Mouse (Mus musculus): ENCODE data around the gene Ifi27. TPM values are rescaled to one million over a fixed set of nuclear protein-coding genes. Genes with fewer than 3 reads are reported as not detected.

Ifi27 gene
- polyA plus RNA-seq (2012; ENCODE audit: low replicate concordance), result 9.1 and 11.5 TPM in 2 replicates

GRCm38 (mm10) chr12:103433986-103434731 is at the start of gene Ifi27:
Gene Ifi27, plus strand, starts transcription at chr12:103434211.

DNA sequence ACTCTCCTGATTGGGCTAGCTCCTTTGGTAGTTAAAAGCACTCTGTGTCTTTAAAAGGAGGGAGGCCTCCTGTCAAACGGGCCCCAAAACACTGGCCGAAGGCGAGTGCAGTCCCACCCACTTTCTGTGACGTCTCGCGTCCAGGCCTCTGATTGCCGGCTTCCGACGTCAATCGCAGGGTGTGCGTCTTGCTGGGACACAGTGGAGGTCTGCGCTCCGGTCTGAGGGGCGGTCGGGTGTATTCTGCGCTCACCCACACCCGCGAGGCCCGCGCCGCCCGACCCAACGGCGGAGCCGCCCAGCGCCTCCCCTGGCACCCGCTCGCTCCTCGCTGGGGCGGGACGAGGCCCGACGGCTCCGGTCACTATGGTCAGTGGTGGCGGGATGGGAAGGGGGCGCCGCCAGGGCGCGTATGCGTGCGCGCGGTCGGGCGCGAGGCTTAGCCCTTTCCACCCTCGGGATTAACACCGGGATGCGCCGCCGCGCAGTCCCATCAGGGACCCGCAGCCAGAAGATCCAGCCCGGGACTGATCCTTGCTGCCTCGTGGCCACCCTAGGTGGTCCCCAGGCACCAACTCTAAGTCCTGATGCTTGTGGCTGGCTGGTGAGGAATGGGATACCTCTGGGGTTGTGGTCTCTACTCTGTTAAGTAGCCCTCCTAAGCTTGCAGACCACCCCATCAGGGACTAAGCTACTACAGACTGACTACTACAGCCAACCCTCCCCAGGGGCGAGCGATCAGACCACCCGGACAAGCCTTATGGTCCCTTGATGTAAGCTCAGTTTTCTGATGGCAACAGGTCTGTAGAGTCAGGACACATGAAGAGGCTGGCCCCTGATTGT is 45.3 kb upstream of the Ifi27 start, which contains the start of gene Otub2:
TSS of gene Otub2 (plus strand) at position 178 of the 843 bp plus-strand sequence.

GRCm38 (mm10) chr12:103407720-103408119 is 26.3 kb upstream of the Ifi27 start, which contains the start of gene 9330161L09Rik:
Gene 9330161L09Rik, minus strand, starts transcription at chr12:103407820.

GRCm38 (mm10) chr12:103425729-103426470 is 8.1 kb upstream of the Ifi27 start, which contains the start of gene Ddx24:
Gene Ddx24, minus strand, starts transcription at chr12:103425830.

DNA sequence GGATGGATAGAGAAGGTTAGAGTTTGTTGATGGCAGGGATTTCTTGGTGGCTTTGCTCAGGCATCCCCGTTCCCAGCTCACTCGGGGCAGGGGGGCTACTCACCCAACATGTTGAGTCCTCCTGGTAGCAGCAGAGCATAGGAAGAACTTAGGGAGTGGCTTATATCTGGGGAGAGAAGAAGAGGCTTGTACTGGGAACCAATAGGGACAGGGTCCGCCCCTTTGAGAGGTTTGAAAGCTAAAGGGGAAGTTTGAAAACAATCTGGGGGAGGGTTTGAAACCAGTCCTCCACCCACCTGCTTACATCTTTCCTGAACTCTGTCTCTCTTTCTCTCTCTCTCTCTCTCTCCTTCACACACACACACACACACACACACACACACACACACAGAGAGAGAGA is 9.5 kb downstream of the Ifi27 start, which contains the start of gene Ifi27l2a:
TSS of gene Ifi27l2a (minus strand) at position 157 of the 400 bp plus-strand sequence.

DNA sequence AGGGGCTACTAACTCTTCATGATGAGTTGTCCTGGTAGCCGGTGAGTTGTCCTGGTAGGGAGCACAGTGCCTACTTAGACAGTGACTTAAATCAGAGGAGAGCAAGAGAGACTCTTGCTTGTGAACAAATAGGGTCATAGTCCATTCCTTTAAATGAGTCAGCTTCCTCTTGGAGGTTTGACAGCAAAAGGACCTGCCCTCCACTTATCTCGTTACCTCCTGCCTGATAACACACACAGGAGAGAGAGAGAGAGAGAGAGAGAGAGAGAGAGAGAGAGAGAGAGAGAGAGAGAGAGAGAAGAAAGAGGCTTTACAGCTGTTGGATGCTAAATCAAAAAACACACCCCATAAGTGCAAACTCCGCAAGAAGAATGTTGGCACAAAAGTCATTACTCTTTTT is 23.1 kb downstream of the Ifi27 start, which contains the start of gene Ifi27l2b:
TSS of gene Ifi27l2b (minus strand) at position 84 of the 400 bp plus-strand sequence.

Other genes starting within 250 kb of the Ifi27 start
- not detected in 2 replicates for gene Prima1, start 192.1 kb upstream of the Ifi27 start, polyA plus RNA-seq (2012; ENCODE audit: low replicate concordance)
- gene Fam181a, start 123.2 kb upstream of the Ifi27 start, polyA plus RNA-seq (2012; ENCODE audit: low replicate concordance), result not detected in 2 replicates
- 27.6 and 43.7 TPM in 2 replicates for gene Asb2, start 78.2 kb upstream of the Ifi27 start, polyA plus RNA-seq (2012; ENCODE audit: low replicate concordance)
- 6.9 and 11.8 TPM in 2 replicates for gene Otub2, start 45.5 kb upstream of the Ifi27 start, polyA plus RNA-seq (2012; ENCODE audit: low replicate concordance)
- not detected in 2 replicates for gene 9330161L09Rik, start 26.4 kb upstream of the Ifi27 start, polyA plus RNA-seq (2012; ENCODE audit: low replicate concordance)
- gene Ddx24, start 8.4 kb upstream of the Ifi27 start, polyA plus RNA-seq (2012; ENCODE audit: low replicate concordance), result 17.6 and 42.7 TPM in 2 replicates
- gene Ifi27l2a, start 9.5 kb downstream of the Ifi27 start, polyA plus RNA-seq (2012; ENCODE audit: low replicate concordance), result 13.3 and 39.8 TPM in 2 replicates
- gene Ifi27l2b, start 23.0 kb downstream of the Ifi27 start, polyA plus RNA-seq (2012; ENCODE audit: low replicate concordance), result not detected in 2 replicates
- not detected in 2 replicates for gene Ppp4r4, start 98.1 kb downstream of the Ifi27 start, polyA plus RNA-seq (2012; ENCODE audit: low replicate concordance)
- gene Serpina10, start 197.2 kb downstream of the Ifi27 start, polyA plus RNA-seq (2012; ENCODE audit: low replicate concordance), result not detected in 2 replicates
- not detected in 2 replicates for gene Serpina6, start 223.0 kb downstream of the Ifi27 start, polyA plus RNA-seq (2012; ENCODE audit: low replicate concordance)
- gene Serpina16, start 241.9 kb downstream of the Ifi27 start, polyA plus RNA-seq (2012; ENCODE audit: low replicate concordance), result not detected in 2 replicates